Mouse (Mus musculus): ENCODE data around the gene Eef1a1.

Gene Eef1a1

DNA sequence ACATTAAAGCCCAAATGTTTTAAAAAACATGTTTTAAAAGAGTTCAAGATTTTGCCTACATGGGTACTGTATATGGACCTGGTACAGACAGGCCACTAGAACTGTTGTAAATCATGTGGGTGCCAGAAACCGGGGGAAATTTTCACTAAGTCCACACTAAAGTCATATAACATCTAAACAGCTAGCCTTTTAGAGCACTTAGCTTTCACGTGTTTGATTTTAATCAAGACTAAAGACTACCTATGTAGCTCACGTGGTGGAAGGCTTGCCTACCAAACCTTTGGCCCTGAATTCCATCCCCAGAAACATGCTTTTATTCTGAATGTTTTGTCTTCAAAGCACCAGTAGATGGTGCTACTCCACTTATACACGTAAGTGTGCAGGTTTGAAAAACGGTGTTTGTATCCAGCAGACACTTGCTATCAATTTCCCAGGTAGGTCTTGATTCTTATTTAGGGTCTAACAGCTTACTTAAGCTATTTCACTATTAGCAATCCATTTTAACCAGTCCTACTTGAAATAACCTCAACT lies 11.9 kb downstream of the Eef1a1 start:
- no peak for DNase-seq (ENCODE audit: low read depth, low spot score)

DNA sequence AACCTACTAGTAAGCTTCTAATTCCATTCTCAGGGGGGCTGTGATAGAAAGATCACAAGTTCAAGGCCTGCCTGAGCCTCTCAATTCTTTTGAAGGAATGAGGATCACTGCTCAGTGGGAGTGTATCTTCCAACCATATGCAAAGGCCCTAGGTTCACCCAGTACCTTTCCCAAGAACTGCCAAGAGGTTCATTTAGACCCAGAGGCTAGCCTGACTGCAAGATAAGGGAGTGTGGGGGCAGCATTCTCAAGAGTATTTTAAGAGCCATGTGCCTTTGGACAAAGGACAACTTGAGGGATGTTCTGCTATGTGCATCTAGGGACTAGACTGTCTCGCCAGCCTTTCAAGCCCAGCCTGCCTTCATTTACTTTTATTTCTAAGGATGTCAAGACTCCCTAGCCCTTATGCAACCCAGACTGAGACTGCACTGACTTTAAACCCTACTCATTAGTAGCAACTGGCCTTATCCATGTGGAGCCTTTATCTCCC lies 12.4 kb downstream of the Eef1a1 start:
- no peak for DNase-seq (ENCODE audit: low read depth, low spot score)

DNA sequence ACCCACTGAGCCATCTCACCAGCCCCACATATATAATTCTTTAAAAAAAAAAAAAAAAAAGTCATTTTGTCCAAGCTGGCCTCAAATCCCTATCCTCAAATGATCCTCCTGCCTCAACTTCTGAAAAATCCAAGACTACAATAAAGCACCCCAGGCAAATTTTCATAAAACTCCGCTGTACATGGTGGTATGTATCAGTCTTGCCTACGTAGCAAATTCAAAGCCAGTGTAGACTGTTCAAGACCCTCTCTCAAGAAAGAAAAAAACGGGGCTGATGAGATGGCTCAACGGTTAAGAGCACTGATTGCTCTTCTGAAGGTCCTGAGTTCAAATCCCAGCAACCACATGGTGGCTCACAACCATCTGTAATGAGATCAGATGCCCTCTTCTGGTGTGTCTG lies 13.1 kb downstream of the Eef1a1 start:
- no peak for DNase-seq (ENCODE audit: low read depth, low spot score)

DNA sequence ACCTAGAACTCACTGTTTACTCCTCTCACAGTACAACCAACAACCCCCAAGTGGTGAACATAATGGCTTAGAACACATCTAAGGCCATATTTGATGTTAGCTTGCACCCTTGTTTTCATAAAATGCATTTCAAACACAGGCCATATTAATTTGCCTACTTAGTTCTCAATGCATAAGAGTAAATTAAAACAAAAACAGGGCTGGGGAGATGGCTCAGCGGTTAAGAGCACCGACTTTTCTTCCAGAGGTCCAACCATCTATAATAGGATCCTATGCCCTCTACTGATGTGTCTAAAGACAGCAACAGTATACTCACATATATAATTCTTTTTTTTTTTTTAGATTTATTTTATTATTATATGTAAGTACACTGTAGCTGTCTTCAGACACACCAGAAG lies 13.6 kb downstream of the Eef1a1 start:
- no peak for DNase-seq (ENCODE audit: low read depth, low spot score)

DNA sequence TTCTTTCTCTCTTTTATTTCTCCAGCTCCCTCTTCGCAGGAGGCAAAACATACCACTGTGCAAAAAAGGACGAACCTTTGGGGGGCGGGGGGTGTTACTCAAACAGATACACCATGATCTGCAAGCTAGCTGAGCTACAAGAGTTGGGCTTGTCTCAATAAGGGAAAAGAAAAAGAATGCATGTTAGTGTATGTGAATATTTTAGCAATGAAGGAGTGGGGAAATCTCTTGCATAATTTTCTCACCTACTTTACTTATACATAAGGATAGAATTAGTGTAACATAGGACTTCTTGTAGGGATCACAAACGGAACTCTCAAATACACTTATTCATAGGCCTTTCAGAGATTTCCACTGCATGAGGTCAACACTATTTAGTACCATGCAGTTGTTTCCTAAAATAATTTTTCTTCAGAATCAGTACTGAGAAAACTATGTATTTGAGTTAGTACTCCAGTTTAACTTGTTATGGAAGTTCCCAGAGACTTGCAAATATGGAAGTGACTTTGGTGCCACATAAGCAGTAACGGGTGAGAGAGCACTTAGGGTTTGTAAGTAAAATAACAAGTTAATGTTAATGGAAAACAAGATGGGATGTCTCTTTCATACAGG lies 14.1 kb downstream of the Eef1a1 start:
- no peak for DNase-seq (ENCODE audit: low read depth, low spot score)

DNA sequence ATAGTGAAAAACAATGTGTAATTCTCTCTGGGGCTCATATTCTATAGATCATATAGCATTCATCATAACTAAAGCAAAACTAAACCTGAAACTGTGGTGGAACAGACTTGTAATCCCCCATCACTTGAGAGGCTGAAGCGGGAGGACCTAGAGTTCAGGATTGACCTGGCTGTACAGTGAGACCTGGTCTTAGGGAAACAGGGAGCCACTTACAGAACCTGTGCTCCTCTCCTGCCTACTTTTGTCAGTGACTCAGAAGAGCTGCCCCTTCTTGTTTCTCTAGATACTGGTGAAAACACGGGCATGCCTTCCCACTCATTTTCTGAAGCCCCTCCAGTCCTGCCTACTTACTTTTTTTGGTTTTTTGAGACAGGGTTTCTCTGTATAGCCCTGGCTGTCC lies 14.7 kb downstream of the Eef1a1 start:
- no peak for DNase-seq (ENCODE audit: low read depth, low spot score)

DNA sequence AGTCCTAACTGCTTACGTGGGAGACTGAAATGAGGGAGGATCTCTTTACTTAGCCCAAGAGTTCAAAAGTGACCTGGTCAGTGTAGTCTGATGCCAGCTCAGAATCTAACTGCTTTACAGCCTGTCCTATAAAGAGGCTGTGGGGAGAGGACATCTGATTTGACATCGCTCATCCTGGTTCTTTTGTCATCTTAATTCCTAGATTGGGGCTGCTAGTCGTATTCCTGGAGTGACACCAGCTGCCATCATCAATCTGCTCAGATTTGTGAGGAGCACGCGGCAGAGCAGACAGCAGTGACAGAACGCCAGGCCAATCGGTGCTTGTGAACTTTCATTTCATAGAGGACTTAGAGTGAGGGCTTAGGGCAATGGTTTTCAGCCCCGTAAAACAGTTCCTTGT lies 15.4 kb downstream of the Eef1a1 start:
- no peak for DNase-seq (ENCODE audit: low read depth, low spot score)

DNA sequence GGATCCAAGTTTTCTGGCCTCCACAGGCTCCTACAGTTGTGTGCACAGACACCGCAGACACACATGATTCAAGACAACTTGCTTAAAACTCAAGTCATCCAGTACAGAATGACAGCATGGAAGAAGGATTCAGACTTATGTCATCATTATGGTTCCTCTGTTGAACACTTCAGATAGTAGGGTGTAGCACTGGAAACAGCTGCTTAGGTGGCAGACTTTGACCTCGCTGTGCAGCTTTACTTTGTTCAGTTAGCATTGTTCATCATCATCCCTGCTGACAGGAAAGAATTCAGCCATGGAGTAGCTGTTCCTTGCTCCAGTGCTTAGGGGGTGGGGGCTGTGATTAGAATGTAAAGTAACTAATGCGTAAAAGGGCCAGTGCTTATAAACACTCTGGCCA lies 23.2 kb downstream of the Eef1a1 start:
- no peak for DNase-seq (ENCODE audit: low read depth, low spot score)

DNA sequence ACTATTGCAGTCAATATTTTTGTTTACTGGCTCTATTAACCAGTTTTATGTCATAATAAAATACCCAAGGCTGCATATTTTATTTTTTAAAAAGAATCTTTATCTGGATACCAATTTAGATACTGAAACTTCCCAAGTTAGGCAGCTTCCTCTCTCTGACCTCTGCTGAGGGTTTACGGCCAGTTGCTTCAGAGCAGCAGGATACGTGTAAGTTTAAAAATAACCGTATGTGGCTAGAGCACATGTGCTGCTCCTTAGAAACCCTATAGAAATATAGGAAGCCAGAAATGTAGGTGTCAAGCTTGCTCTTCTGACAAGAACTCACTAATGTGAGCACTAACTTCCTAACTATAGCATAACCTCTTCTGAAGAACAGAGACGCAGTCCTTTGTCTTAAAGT lies 25.6 kb downstream of the Eef1a1 start:
- DNase-seq (ENCODE audit: low read depth, low spot score), result no peak

DNA sequence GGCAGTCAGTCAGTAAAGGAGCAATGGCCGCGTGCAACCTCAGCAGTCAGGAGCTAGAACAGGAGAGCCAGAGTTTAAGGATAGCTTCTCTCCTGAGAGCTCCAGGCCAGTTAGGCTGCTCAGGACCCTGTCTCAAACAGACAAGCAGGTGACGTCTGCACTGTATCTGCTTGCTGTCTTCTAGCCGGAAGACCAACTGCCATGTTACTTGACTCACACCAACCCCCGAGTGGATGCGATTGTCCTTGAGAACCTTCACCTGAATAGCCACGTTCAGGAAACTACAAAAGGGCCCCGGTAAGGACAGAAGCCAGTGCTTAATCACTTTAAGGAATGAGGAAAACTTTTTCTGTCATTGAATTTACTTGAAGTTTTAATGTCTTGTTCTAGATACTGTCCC lies 31.9 kb downstream of the Eef1a1 start:
- DNase-seq (ENCODE audit: low read depth, low spot score), result no peak

DNA sequence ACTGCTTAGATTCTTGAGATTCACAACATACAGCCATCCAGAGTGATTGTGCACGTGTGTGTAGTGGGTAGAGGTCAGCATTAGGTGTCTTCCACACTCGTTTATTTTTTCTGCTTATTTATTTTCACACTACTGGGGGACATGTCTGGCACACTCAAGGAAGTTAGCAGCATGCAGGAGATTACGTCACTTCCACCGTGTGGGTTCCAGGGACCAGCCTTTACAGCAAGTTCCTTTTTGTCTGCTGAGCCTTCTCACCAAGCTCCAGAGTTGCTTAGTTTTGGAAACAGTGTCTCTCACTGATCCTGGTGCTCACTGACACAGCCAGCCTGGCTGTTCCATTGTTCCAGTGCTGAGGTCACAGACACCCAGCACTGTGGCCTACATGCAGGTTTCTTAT lies 37.6 kb downstream of the Eef1a1 start:
- no peak for DNase-seq (ENCODE audit: low read depth, low spot score)

DNA sequence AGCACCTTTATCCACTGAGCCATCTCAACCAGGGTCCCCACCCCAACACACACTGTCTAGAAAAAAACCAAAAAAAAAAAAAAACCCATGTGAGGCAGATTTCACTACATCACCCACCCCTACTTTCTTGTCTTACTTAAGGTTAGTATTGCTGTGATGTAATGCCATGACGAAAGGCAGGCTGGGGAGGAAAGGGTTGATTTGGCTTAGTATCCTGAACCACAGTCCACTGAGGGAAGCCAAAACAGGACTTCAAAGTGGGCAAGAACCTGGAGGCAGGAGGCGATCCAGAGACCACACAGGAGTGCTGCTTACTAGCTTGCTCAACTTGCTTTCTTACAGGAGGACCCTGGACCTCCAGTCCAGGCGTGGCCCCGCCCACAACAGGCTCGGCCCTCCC lies 38.5 kb downstream of the Eef1a1 start:
- no peak for DNase-seq (ENCODE audit: low read depth, low spot score)

DNA sequence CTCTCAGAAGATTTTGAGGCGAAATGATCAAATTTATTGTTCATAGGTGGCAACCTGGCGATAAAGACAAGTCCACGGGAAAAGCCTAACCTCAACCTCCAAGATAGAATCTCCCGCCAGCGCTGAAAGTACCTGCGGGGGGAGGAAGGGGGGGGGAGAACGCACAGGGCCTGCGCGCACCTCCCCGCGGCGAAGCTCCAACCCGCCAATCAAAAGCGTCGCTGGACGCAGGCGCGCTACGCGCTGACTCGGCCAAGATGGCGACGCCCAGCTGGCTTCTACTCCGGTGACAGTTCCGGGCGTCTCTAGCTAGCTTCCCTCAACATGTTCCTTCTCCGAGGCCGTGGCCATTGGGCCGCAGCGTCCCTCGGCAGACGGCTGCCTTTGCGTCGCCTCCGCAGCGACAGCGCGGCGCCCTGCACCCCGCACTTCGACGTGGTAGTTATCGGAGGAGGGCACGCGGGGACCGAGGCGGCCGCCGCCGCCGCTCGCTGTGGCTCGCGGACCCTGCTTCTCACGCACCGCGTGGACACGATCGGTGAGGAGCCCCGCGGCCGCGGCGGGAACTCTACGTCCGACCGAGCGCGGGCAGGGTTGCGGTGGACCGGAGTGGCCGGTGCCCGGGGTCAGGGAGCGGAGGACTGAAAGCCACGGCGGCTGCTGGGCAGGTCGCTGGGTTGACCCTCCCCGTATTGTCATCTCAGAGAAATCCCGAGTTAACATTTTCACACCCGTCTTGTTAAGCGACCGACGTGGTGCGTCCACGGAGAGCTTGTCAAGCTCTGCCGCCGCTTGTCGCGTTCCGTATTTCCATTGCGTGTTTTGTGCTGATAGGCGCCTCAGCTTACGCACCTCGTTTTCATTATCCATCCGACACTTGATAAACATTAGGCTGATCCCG lies 40.7 kb downstream of the Eef1a1 start, which contains the start of the genes Mto1 and Gm17324:
TSS of gene Mto1 (plus strand) at position 236 of the 901 bp plus-strand sequence.
TSS of gene Gm17324 (minus strand) at position 814 of the 901 bp plus-strand sequence.
- peak; percentile 93 for DNase-seq (ENCODE audit: low read depth, low spot score)

DNA sequence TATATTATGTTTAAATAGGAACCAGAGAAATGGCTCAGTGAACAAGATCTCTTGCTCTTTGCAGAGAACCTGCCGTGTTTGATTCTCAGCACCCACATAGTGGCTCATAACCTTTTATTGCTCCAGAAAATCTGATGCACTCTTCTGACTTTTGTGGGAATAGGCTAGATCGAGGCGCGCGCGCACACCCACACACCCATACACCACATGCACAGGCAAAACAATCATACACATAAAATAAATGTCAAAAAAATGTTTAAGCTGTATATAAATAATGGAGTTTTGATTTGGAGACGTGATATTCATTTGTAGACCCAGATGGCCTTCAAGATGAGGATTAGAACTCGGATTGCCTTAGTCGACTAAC lies 41.4 kb downstream of the Eef1a1 start:
- DNase-seq (ENCODE audit: low read depth, low spot score), result no peak

DNA sequence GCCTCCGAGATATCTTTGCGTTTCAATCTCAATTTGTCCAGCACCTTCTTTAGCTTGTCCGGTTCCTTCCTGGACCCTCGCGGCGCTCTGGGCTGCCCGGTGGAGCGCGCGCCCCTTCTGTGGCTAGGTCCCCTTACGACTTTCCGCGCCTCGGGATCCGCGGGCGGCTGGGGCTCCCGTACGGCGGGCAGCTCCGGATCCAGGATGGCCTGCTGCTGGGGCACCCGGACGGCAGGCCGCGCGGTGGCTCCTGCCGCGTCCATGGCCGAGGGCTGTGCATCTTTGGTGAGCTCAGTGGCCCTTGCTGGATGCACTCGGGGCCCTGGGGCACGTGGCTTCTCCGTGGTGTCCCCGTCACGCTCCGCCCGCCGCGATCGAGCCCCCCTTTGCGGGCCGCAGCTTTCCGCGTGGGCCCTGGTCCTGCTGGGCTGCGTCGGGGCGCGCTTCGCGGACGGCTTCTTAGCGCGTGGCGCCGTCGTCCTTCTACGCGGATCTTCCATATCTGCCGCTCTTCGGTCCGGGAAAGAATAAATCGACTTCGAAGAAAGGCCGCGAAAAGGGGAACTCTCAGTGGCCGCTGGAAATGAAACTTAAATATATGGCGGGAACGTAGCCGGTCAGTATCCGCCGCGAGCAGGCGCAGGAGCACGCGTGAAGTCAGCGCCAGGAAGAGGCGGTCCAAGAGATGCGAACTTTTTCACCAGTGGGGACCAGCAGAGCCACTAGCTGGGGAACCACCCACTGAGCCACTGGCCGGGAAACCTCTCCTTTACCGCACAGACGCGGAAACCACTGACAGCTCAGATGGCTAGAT lies 46.2 kb downstream of the Eef1a1 start, which contains the start of gene Cgas:
TSS of gene Cgas (minus strand) at position 659 of the 814 bp plus-strand sequence.
- DNase-seq (ENCODE audit: low read depth, low spot score), result peak; percentile 58

DNA sequence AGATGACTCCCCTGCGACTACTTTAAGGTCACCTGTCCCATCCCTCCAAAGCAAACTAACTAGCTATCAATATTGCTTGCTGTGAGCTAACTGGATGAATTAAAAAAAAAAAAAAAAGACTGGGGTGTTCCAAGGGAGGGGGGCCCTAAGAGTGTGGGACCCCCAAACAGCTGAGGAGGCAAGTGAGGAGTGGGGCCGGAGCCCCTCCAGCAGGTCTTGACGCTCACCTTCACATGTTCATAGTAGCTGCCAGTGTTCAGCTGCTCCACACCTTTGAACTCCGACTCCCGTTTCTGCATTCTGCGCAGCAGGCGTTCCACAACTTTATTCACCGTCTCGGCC lies 46.7 kb downstream of the Eef1a1 start:
- no peak for DNase-seq (ENCODE audit: low read depth, low spot score)

DNA sequence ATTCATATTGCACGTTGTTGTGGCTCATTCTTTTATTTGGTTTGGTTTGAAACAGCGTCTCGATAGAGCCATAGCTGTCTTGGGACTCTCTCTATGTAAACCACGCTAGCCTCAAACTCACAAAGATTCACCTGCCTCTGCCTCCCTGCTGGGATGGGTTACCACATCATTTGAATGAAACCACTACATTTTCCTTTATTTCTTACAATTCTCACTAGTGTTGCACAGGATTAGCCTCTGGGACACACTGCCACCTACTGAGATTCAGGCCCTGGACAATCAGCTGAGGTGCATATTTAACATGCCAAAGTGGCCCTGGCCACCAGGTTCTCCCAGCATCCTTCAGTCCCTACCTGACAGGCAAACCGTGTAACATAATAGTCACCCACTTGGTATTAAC lies 49.5 kb downstream of the Eef1a1 start:
- no peak for DNase-seq (ENCODE audit: low read depth, low spot score)

DNA sequence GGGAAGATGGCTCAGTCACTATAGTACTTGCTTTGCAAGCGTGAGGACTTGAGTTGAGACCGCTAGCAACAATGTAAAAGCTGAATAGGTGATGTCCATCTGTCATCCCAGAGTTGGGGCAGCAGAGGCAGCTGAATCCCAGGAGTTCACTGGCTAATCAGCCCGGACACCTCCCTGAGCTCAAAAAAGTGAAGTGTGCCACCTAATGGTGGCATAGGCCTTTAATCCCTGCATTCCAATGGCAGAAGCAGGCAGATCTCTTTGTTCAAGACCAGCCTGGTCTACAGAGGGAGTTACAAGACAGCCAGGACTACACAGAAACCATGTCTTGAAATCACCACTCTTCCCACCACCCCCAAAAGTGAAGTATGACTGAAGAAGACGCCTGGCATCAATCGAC lies 56.5 kb downstream of the Eef1a1 start:
- DNase-seq (ENCODE audit: low read depth, low spot score), result no peak

DNA sequence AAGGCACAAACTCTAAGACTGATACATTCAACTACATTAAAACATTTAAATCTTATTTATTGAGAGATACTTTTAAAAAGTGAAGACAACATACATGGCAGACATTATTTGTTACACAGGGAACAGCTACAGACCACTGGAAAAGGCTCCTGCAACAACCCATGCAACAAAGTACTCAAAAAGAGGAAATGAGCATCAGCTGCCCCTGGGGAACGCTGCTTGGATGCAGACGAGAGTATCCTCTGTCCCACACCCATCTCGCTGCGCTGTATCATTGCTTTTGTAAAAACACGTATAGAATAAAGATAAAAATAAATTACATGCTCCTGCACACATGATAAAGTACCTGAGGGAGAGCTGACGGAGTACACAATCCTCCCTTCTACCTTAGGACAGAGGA lies 58.5 kb downstream of the Eef1a1 start:
- DNase-seq (ENCODE audit: low read depth, low spot score), result no peak

DNA sequence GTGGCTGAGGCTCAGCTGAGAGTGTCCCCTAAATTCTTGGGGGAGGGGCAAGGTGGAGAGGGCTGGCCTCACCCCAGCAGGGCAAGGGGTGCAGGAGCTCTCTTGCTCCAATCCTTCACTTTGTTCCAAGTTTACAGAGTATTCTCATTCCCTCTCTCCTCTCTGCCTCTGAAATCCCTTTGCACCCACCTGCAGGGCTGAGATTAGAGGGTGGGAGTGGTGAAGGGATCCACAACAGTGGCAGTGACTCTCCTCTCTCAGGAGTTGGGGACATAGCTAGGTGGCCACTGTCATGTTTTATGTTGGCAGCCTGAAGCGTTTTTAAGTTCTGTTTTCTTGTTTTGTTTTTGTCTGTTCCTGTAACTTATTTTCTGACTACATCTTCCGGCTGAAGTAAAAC lies 59.4 kb downstream of the Eef1a1 start:
- no peak for DNase-seq (ENCODE audit: low read depth, low spot score)

DNA sequence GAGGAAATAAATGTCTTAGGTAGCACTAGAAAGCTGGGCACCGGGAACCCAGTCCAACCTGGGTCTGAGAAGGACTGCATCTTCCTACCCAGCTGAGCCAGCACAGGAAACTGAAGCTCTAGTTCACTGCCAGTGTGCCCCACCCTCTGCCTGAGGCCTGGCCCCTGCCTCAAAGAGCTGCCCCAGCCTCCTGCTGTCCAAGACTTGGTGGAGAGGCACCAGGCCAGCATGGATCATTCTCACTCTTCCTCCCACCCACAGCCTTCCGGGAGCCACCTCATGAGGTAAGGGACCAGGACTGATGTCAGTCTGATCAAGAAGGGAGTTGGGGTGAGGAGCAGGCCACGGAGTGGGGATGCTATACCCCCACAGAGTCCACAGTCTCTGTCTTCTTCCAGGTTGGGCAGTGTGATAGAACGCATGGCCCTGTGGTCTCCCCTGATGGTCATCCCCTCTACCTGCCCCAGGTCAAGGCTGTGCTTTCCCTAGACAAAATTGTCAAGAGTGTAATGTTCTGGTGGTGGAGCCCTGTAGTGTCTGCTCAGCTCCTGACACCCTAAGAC lies 60.0 kb downstream of the Eef1a1 start:
- no peak for DNase-seq (ENCODE audit: low read depth, low spot score)
